Mouse (Mus musculus) CH12.LX (cell line): ENCODE measurements around the gene Trhde. TPM values are rescaled to one million over a fixed set of nuclear protein-coding genes. Genes with fewer than 3 reads are reported as not detected.

Experiments
- DNase-seq: peaks from one replicate; pipeline ENCODE4 v3.0.0-alpha.2; 2013; ENCODE audit errors: extremely low read depth
- H3K27ac ChIP-seq: 2 replicates; pipeline ENCODE4 v1.5.1; 2012; ENCODE audit warnings: low read depth, mild to moderate bottlenecking, control low read depth, moderate library complexity; ENCODE audit not compliant: insufficient read depth
- H3K27me3 ChIP-seq: replicated peaks from 2 replicates; pipeline ENCODE3; 2012; ENCODE audit warnings: inconsistent platforms
- H3K36me3 ChIP-seq, 2 experiments: replicated peaks in 1 of 2; 2 replicates each; pipeline versions ENCODE3 to v1.6.1; 2012; ENCODE audit warnings: inconsistent platforms in 1 of 2, low read length in 1 of 2, mild to moderate bottlenecking in 1 of 2, mixed read lengths in 1 of 2, moderate library complexity in 1 of 2; ENCODE audit not compliant: control insufficient read depth in 1 of 2, insufficient read depth in 1 of 2
- H3K4me1 ChIP-seq, 2 experiments: 2 replicates each; pipeline ENCODE4 v1.6.1; 2012; ENCODE audit warnings: inconsistent platforms in 1 of 2, moderate library complexity in 1 of 2; ENCODE audit not compliant: insufficient read depth in 2 of 2, control insufficient read depth in 1 of 2
- H3K4me2 ChIP-seq: 2 replicates; pipeline ENCODE4 v1.6.1; 2012; ENCODE audit warnings: low read depth, mild to moderate bottlenecking, control low read depth; ENCODE audit not compliant: poor library complexity, insufficient read depth, severe bottlenecking
- H3K4me3 ChIP-seq, 3 experiments: fragments of 150-350 bp in 1 of 3; sonication (generic) in 1 of 3; replicated peaks in 1 of 3; 2 replicates each; pipeline versions ENCODE3 to v1.5.1; 2011 to 2012; ENCODE audit warnings: low read depth in 2 of 3, low read length in 2 of 3, mild to moderate bottlenecking in 2 of 3, moderate library complexity in 2 of 3, control low read depth in 1 of 3, improper control_type of control experiment in 1 of 3, inconsistent platforms in 1 of 3, mixed read lengths in 1 of 3; ENCODE audit not compliant: poor library complexity in 1 of 3
- H3K79me2 ChIP-seq: replicated peaks from 2 replicates; pipeline ENCODE4 v1.6.1; 2012; ENCODE audit warnings: mild to moderate bottlenecking, moderate library complexity; ENCODE audit not compliant: control insufficient read depth, poor library complexity, insufficient read depth, severe bottlenecking; ENCODE audit errors: extremely low read depth
- H3K9ac ChIP-seq: 2 replicates; pipeline ENCODE4 v1.6.1; 2012; ENCODE audit warnings: low read depth, mild to moderate bottlenecking, control low read depth, moderate library complexity; ENCODE audit not compliant: insufficient read depth
- H3K9me3 ChIP-seq: replicated peaks from 2 replicates; pipeline ENCODE3; 2012; ENCODE audit warnings: low read length, inconsistent platforms, mixed read lengths
- CHD2 ChIP-seq: IDR thresholded peaks from 2 replicates; pipeline ENCODE4 v1.6.1; 2011; ENCODE audit warnings: low read length, improper control_type of control experiment
- CTCF ChIP-seq, 2 experiments: IDR thresholded peaks in 1 of 2; conservative IDR thresholded peaks in 1 of 2; 2 replicates each; pipeline ENCODE4 v1.5.1; 2011 to 2012; ENCODE audit warnings: low read depth in 2 of 2, low read length in 2 of 2, improper control_type of control experiment in 1 of 2, inconsistent platforms in 1 of 2, mild to moderate bottlenecking in 1 of 2, moderate library complexity in 1 of 2
- E2F4 ChIP-seq: IDR thresholded peaks from 2 replicates; pipeline ENCODE4 v1.6.1; 2011; ENCODE audit warnings: low read depth, low read length, improper control_type of control experiment; ENCODE audit not compliant: insufficient replicate concordance
- ELF1 ChIP-seq: IDR thresholded peaks from 2 replicates; pipeline ENCODE4 v1.6.1; 2014; ENCODE audit warnings: low read depth, mild to moderate bottlenecking, inconsistent platforms, low read length, improper control_type of control experiment
- EP300 ChIP-seq: IDR thresholded peaks from 2 replicates; pipeline ENCODE4 v1.6.1; 2011; ENCODE audit warnings: low read length, improper control_type of control experiment
- GABPA ChIP-seq: IDR thresholded peaks from 2 replicates; pipeline ENCODE4 v1.6.1; 2012; ENCODE audit warnings: low read depth, low read length, improper control_type of control experiment, inconsistent platforms; ENCODE audit not compliant: insufficient replicate concordance
- IRF4 ChIP-seq: IDR thresholded peaks from 2 replicates; pipeline ENCODE4 v1.6.1; 2014; ENCODE audit warnings: low read depth, mild to moderate bottlenecking, inconsistent platforms, low read length, improper control_type of control experiment
- JUND ChIP-seq: conservative IDR thresholded peaks from 2 replicates; pipeline ENCODE4 v1.6.1; 2011; ENCODE audit warnings: low read depth, low read length, improper control_type of control experiment
- MAX ChIP-seq: IDR thresholded peaks from 2 replicates; pipeline ENCODE4 v1.6.1; 2011; ENCODE audit warnings: low read length, improper control_type of control experiment
- MEF2A ChIP-seq: IDR thresholded peaks from 2 replicates; pipeline ENCODE4 v1.6.1; 2014; ENCODE audit warnings: low read depth, mild to moderate bottlenecking, inconsistent platforms, low read length, improper control_type of control experiment, borderline replicate concordance
- NELFE ChIP-seq: IDR thresholded peaks from 2 replicates; pipeline ENCODE4 v1.6.1; 2011; ENCODE audit warnings: low read depth, low read length, improper control_type of control experiment
- PAX5 ChIP-seq: IDR thresholded peaks from 2 replicates; pipeline ENCODE4 v1.6.1; 2012; ENCODE audit warnings: low read length, inconsistent platforms, mixed read lengths
- POLR2A ChIP-seq: IDR thresholded peaks from 2 replicates; pipeline ENCODE4 v1.6.1; 2011; ENCODE audit warnings: low read depth, mild to moderate bottlenecking, improper control_type of control experiment, low read length
- RCOR1 ChIP-seq: conservative IDR thresholded peaks from 2 replicates; pipeline ENCODE4 v1.6.1; 2012; ENCODE audit warnings: low read depth, mild to moderate bottlenecking, inconsistent platforms, low read length, improper control_type of control experiment
- SIN3A ChIP-seq: IDR thresholded peaks from 2 replicates; pipeline ENCODE4 v1.6.1; 2012; ENCODE audit warnings: low read length, improper control_type of control experiment, inconsistent platforms
- SMC3 ChIP-seq: IDR thresholded peaks from 2 replicates; pipeline ENCODE4 v1.6.1; 2011; ENCODE audit warnings: low read depth, low read length, improper control_type of control experiment
- TCF12 ChIP-seq: IDR thresholded peaks from 2 replicates; pipeline ENCODE4 v1.6.1; 2014; ENCODE audit warnings: low read depth, mild to moderate bottlenecking, inconsistent platforms, low read length, improper control_type of control experiment
- USF1 ChIP-seq: IDR thresholded peaks from 2 replicates; pipeline ENCODE4 v1.6.1; 2014; ENCODE audit warnings: low read depth, mild to moderate bottlenecking, inconsistent platforms, low read length, improper control_type of control experiment
- USF2 ChIP-seq: conservative IDR thresholded peaks from 2 replicates; pipeline ENCODE4 v1.6.1; 2011; ENCODE audit warnings: low read depth, low read length, improper control_type of control experiment
- ZKSCAN1 ChIP-seq: IDR thresholded peaks from 2 replicates; pipeline ENCODE4 v1.6.1; 2012; ENCODE audit warnings: low read depth, inconsistent platforms, low read length, improper control_type of control experiment, borderline replicate concordance
- dilution Hi-C: fragments of 300-500 bp; cut with MboI; formaldehyde crosslinking; loops from 2 replicates; pipeline ENCODE4 v1.14.3; 2020; ENCODE audit warnings: low sequenced_read_pairs; ENCODE audit not compliant: extremely low pct_unique_long_range_greater_than_20kb, extremely low pct_ligation_motif_present
- in situ Hi-C: fragments of 300-500 bp; cut with MboI; formaldehyde crosslinking; loops from 3 replicates; pipeline ENCODE4 v1.14.3; 2019; ENCODE audit warnings: low sequenced_read_pairs, low pct_ligation_motif_present, low pct_unique_long_range_greater_than_20kb, mixed read lengths
- polyA plus RNA-seq: library from polyadenylated mRNA; unstranded; fragments of >175 nt; gene quantifications from 2 replicates; pipeline ENCODE4 v1.2.1, GENCODE M21; 2012; ENCODE audit warnings: low read depth; ENCODE audit not compliant: insufficient read length
- total RNA-seq, 2 experiments: library from RNA; depleted of rRNA; stranded (reverse); fragments of 300-350 nt in 1 of 2; fragments of >200 nt in 1 of 2; gene quantifications; 2 replicates each; pipeline ENCODE4 v1.2.3; 2012 to 2014

Gene Trhde
- total and polyA plus RNA-seq, 3 experiments, result not detected

GRCm38 (mm10) chr10:114405260-114405659 is 396.8 kb downstream of the Trhde start:
- Histone ChIP-seq H3K27me3 (no peaks in the 10 kb centered on the region), H3K9me3 (peaks cover 37% of the 10 kb centered on the region), H3K4me3 (no peak overlapping the region), H3K4me1 (no peaks in the 10 kb centered on the region), H3K4me2 (no peak overlapping the region), H3K79me2 (no peaks in the 10 kb centered on the region), H3K27ac (no peak overlapping the region), H3K9ac (no peak overlapping the region), H3K36me3 (no peaks in the 10 kb centered on the region)
- dilution Hi-C loops (no loop called here), in situ Hi-C loops (no loop called here)
- TF ChIP-seq CHD2 (no peak), EP300 (no peak), JUND (no peak), SMC3 (no peak), CTCF (conservative IDR thresholded peaks at IDR 0.05 in 1 of 2, IDR thresholded peaks at IDR 0.05 in 1 of 2; ENCODE audit: low read depth in 2 of 2, low read length in 2 of 2) (no peak), TCF12 (no peak), GABPA (no peak)
- no peak for DNase-seq

GRCm38 (mm10) chr10:114403795-114404194 is 398.3 kb downstream of the Trhde start:
- Histone ChIP-seq H3K4me1 (no peaks in the 10 kb centered on the region), H3K27me3 (no peaks in the 10 kb centered on the region), H3K79me2 (no peaks in the 10 kb centered on the region), H3K4me3 (no peak overlapping the region), H3K36me3 (no peaks in the 10 kb centered on the region), H3K27ac (no peak overlapping the region), H3K9me3 (peaks cover 38% of the 10 kb centered on the region), H3K9ac (no peak overlapping the region), H3K4me2 (no peak overlapping the region)
- DNase-seq, result no peak
- dilution Hi-C loops (no loop called here), in situ Hi-C loops (no loop called here)
- TF ChIP-seq SIN3A, result no peak
- TF ChIP-seq CHD2, result no peak
- TF ChIP-seq TCF12, result no peak
- no peak for TF ChIP-seq E2F4
- no peak for TF ChIP-seq USF1
- TF ChIP-seq NELFE, result no peak
- TF ChIP-seq RCOR1, result no peak
- no peak for TF ChIP-seq ELF1
- TF ChIP-seq PAX5, result no peak
- no peak for TF ChIP-seq CTCF (conservative IDR thresholded peaks at IDR 0.05 in 1 of 2, IDR thresholded peaks at IDR 0.05 in 1 of 2; ENCODE audit: low read depth in 2 of 2, low read length in 2 of 2)
- no peak for TF ChIP-seq POLR2A
- no peak for TF ChIP-seq MEF2A
- TF ChIP-seq GABPA, result no peak
- no peak for TF ChIP-seq MAX
- no peak for TF ChIP-seq ZKSCAN1
- no peak for TF ChIP-seq JUND
- TF ChIP-seq USF2, result no peak
- no peak for TF ChIP-seq IRF4
